Mouse (Mus musculus) thymus, postnatal 25 days (tissue): ENCODE results near the gene Snx17.
"Not testable (repeated sequence)": the region's sequence is repeated elsewhere in the genome, so short reads cannot be mapped to it uniquely, and the experiment has no call there.

ENCODE experiments used
- DNase-seq: peaks from one replicate; pipeline ENCODE4 v3.0.0; 2022

Gene Snx17

DNA sequence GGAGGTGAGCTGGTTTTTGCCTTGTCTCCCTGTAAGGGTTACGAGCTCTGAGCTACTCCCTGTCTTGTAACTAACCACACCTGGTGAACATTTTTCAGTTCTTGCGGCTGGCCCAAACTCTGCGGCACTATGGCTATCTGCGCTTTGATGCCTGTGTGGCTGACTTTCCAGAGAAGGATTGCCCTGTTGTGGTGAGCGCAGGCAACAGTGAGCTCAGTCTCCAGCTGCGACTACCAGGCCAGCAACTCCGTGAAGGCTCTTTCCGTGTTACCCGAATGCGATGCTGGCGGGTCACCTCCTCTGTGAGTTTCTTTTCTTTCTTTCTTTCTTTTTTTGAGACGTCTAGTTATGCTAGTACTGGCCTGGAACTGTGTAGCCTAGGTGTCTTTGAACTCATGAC, 4.0 kb downstream of the Snx17 start:
- no peak for DNase-seq

DNA sequence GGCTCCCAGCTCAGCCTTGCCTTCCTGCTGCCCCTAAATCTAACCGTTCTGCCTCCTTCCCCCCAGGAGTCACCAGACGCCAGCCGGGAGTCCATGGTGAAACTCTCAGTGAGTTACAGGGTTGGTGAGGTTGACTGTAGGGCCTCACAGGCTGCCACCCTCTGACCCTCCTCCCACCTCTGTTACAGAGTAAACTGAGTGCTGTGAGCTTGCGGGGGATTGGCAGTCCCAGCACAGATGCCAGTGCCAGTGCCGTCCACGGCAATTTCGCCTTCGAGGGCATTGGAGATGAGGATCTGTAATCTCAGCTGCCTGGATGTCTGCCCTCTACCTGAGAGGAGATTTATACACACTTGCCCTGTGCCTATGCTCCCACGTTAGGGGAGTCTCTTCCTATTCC, 5.1 kb downstream of the Snx17 start:
- DNase-seq: no peak

DNA sequence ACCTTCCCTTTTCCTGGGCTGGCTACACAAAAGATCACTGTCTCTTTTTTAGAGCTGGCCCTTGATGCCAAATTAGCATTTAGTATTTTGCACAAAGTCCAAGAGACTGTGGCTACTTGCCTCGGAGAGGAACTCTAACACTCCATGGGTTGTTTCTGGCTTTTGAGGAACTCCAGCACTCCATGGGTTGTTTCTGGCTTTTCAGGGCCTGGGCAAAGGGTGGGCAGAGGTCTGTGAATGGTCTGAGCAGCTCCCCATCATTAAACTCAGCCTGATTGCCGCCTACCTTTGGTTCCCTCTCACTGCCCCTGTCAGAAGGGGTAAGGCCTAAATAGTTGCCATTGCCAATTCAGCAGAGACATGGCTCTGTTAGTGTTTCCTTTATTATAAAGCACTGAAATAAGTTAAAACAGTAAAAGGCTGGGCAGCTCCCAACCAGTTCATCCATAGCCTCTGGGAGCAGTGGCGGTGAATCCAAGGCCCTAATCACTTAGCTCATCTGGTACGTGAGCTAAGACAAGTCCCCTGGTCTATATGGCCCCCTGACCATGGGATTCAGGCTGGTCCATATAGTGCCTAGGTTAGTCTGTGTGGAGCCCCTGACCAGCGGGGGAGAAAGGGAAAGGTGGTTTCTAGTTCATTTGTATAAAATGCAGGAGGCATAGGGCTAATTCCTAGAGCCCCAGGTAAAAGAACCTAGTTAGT, 5.7 kb downstream of the Snx17 start:
- no peak for DNase-seq

DNA sequence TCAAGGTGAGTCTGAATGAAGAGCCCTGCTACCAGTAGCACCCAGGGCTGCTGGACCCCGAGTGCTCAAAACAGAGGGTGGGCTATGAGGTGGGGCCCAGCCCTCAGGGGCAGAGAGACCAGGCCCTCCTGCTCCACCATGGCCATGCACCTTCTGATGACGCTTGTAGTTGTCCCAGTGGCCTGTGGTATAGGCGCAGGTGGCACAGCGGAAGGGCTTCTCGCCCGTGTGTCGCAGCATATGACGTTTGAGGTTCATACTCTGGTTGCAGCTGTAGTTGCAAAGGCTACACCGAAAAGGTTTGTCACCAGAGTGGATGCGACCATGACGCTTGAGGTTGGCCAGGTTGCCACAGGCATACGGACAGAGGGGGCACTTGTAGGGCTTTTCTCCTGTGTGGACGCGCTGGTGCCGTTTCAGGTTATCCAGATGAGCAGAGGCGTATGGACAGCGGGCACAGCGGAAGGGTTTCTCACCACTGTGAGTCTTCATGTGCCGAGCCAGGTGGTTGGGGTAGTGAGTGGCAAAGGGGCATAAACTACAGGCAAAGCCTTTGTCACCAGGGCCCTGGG, 6.4 kb downstream of the Snx17 start:
- DNase-seq: no peak

DNA sequence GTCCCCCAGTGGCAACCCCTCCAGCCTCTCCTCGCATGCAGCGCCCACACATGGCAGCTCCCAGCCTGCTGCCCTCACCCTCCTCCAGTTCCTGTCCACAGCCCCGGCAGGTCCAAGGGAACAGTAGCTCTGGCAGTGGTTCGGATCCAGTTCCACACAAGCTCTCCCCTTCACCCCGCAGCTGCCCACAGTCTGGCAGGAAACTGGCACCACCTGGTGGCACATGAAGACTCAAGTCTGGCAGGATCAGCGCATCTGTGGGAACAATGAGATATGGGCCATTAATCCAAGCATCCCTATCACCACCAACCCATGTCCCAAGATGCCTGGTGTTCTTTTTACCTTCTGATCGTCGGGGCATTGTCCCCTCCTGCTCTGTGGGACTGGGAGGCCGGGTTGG, 6.9 kb downstream of the Snx17 start:
- peak; percentile 27 for DNase-seq

DNA sequence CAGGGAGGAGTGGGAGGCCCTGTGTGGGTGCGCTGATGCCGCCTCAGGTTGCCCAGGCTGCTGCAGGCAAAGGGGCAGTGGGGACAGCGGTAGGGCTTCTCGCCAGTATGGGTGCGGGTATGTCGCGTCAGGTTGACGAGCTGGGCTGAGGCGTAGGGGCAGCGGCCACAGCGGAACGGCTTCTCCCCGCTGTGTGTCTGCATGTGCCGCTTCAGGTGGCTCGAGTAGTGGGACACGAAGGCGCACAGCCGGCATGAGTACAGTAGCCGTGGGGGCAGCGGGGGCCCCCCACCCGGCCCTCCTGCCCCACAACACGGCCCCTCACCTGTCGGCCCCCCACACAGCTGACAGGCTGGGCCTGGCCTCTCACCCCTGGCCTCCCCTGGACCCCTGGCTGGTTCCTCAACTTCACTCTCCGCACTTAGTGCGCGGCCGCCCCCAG, 7.3 kb downstream of the Snx17 start:
- DNase-seq: no peak

DNA sequence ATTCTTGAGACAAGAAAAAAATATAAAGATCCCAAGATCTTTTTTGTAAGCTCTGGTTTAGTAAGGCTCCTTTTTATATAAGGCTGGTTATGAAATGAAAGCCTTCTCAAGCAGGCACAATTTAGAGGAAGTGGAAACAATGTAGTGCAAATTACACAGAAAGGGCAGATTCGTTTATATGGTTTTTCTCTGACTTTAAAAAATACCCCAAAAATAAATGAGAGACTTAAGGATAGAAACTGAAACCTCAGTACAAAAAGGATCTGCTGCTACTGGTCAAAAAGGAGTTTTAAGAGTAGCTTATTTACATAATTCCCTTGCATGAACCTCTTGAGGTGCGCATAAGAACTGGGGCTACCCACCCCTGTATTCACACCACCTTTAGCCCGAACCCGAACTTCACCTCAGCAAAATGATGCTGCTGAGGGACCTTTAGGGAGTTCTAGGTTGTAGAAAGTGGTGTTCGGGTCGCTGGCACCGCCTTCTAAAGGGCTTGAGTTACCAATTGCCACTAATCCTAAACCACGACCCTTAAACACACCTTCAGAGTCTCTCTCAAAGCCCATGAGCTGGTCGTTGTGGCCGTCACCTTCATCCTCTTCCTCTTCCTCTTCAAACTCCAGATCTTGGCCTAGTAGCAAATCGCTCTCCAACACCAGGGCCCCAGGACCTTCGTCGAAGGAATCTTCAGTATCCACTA, 8.2 kb downstream of the Snx17 start:
- DNase-seq: no peak

DNA sequence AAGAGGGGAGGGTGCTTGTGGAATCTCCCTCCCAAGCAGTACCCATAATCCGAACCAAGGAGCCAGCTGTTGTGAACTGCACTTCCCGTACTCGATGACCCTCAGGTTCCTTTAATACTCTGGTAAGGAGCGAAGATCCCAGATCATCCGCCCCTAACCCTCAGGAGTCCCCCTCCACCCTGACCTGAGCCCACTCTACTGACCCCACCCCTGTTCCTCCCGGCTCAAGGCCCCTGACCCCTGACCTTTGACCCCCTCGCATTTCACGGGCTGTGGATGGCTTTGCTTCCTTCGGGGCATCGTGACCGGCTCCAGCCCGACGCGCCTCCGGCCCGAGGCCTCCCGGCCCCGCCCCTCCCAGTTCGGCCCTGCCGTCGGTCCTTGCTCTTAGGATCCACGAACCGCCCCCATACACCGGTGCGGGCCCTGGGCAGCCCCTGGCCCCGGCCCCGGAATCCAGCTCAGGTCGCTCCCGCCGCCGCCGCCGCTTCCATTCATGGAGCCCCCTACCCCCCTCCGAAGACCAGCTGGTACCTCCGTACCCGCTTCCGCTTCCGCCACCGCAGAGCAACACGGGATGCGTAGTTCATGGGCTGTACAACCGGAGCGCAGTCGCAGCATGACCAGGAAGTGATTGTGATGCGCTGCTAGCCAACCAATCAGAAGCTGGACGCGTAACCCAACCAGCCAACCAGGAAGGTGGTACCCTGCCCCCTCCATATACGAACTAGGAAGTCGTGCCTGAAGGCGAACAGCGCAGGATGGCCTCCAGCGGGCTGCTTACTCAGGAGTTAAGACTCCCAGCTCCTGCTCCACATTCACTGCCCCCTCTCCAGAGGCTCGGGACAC, 8.9 kb downstream of the Snx17 start, which contains the start of gene Zfp513:
Zfp513 (minus strand) TSS at position 562 of the 849 bp plus-strand sequence.
- DNase-seq: peak; percentile 93

DNA sequence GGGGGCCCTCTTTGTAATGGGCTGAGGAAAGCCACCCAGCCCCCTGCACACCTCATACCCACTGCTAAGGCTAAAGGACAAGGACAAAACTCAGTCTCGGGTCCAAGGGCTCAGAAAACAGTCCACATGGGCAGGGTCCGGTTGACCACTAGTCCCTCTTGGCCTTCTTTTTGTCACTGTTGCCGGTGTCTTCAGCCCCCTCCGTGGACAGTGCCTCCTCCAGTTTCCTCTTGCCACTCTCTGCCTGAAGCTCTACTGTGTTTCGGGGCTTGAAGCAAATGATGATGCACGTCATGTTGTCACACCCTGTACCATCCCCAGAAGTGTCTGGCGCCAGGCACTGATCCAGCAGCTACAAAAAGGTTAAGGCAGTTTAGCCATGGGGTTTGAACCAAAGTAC, 9.9 kb downstream of the Snx17 start:
- DNase-seq: no peak

DNA sequence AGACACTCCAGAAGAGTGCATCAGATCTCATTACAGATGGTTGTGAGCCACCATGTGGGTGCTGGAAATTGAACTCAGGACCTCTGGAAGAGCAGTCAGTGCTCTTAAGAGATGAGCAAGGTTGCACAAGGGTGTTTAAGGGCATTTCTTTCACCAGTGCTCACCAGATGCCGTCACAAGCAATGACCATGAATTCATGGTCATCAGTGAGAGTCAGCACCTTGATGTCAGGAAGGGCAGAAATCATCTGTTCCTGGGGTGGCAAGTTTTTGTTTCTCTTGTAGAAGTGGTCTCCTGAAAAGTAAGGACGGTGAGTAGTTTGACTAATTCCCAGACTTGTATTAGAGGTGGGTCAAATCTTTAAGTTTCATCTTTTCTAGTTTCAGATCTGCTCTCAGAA, 10.8 kb downstream of the Snx17 start:
- DNase-seq: no peak

DNA sequence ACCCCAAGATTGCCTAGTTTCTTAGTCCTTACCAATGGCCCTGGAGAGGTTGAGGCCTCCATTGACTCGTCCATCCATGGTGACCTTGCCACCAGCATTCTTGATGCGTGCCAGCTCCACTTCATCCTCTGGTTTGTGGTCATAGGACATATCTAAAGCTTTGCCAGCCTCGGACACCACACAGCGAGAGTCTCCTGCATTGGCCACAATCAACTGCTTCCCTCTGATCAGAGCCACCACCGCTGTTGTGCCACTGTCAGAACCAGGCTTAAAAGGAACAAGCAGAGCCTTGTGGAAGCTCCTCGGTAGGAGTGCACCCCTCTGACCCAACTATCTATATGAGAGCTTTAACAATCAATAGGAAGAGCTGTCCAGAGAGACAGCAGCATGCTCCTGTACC, 11.4 kb downstream of the Snx17 start:
- DNase-seq: no peak

DNA sequence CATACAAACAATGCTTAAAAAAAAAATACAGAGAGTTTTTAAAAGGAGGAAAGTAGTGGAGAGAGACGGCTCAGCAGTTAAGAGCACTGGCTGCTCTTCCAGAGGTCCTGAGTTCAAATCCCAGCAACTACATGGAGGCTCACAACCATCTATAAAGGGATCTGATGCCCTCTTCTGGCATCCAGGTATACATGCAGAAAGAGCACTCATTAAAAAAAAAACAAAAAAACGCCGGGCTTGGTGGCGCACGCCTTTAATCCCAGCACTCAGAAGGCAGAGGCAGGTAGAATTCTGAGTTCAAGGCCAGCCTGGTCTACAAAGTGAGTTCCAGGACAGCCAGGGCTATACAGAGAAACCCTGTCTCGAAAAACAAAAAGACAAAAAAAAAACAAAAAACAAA, 23.5 kb downstream of the Snx17 start:
- DNase-seq: not testable (repeated sequence)

DNA sequence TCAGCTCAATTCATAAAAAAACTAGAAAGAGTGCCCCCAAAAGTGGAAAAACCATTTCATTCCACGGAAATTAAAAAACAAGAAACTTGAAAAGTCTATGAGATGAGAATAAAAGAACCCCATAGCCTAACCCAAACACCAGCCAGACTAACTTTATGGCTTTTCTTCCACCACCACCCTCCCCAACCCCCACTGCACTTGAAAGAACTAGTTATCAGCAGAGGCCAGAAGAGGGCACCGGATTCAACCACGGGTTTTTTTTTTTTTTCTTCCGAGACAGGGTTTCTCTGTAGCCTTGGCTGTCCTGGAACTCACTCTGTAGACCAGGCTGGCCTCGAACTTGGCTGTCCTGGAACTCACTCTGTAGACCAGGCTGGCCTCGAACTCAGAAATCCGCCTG, 25.3 kb downstream of the Snx17 start:
- DNase-seq: no peak

DNA sequence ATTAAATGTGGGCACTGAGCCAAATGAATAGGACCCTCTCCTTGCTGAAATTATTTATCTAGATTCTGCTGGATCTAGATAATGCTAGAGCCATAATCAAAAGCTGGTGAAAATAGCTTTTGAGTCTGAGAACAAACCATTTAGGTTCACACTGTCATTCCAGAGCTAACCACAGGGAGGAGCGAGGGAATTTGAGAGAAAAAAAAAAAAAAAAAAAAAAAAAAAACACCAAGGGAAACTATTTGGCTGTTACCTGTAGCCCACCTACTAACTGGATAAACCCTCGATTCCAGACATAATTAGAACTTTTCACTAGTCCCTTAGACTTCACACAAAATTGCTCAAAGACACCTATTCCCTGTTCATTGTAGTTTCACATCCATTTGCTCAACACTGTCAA, 26.0 kb downstream of the Snx17 start:
- DNase-seq: no peak

DNA sequence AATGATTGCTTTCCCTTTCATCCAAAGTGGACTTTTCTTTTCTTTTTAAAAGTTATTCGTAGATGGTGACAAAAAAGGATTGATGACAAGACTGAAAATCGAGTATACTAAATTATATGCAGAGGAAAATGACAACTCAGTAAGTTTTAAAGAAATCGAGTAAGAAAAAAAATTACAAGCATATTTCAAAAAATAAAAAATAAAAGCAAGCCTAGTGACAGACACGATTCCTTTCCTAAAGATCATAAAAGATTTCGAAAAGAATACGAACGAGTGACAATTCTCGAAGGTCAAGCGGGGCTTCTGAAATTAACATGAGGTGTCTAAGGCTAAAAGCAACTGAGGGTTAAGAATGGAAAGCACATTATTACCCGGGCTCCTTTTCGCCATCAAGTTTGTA, 26.4 kb downstream of the Snx17 start:
- no peak for DNase-seq

DNA sequence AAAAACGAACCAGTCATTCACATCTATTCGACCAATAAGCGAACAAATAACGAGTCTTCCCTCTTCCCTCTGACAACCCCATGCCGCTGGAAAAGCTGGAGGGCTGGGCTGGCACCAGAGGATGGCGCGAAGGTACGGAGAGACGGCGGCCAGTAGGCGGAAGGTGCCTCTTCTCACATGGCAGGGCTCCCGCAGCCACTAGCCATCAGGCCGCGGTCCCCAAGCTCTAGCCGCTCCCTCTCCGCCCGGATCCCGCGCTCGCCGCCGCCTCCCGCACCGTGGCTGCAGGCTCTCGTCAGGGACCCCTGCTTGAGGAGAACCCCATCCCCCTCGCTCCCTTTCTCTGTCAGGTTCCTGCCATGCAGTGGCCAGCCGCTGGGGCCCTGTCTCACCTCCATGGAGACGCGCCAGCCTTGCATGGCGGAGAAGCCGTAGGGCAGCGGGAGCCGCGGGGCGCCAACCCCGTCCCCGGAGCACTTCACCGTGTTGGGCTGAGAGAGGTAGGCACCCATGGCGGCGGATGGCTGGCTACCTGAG, 27.0 kb downstream of the Snx17 start:
- no peak for DNase-seq

DNA sequence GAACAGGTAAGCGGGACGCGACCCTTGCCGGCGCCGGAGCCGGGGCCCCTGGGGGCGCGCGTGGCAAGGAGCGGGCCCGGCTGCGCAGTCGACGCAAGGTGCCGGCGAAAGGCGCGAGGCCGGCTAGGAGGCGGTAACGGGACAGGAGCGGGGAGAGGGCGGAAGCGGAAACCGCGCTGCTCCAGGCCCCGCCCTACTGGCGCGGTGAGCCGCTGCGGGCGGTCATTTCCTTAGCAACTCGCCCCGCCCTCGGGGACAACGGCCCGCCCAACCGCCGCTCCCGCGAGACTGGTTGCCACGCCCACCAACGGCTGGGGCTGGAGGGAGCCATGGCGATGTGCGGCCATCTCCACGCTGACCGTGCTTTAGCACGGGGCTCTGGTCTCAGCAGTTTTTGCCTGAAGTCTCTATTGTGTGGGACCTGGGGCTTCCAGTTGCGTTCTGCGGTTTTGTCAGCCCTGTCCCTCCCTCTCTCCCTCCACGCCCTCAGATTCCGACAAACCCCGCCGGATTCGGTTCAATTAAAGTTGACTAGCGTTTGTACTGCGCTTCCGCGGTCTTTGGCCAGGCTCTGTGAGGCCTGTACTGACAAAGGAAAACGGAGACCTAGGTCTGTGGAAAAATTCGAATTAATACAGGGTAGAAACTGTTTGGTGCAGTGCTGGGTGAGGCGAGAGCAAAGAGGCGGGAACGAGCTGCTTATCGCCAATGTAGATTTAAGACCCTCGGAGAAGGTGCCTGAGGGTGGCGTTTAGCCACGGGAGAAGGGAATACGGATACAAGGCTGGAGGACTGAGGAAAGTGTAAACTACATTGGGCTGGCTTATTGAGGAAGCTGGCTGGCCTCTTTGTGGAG, 27.6 kb downstream of the Snx17 start, which contains the start of gene Ppm1g:
Ppm1g (minus strand) TSS at position 240 of the 856 bp plus-strand sequence.
- DNase-seq: peak; percentile 98

DNA sequence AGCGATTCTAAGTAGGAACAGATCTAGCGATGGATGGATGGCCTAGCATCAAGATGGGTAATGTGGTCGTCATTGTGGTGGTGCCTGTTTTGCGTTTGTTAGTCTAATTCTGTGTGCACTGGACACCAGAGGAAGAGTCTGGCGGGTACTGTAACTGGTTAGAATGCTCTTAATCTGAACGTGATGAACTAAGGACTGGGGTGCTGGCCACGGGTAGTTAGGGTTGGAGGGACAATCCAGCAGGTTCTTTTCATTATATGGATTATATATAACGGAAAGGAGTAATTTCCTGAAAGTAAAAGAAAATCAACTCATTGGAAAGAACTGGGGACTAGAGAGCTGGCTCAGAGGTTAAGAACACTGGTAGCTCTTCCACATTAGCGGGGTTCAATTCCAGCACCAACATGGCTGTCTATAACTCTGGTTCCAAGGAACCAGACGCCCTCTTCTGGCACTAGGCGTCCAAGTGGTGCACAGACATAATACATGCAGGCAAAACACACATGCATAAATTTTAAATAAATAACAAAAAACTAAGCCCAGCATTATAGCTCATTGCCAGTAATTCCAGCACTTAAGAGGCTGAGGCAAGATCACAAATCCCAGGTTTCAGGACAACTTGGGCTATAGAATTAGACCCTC, 28.4 kb downstream of the Snx17 start:
- peak; percentile 47 for DNase-seq

DNA sequence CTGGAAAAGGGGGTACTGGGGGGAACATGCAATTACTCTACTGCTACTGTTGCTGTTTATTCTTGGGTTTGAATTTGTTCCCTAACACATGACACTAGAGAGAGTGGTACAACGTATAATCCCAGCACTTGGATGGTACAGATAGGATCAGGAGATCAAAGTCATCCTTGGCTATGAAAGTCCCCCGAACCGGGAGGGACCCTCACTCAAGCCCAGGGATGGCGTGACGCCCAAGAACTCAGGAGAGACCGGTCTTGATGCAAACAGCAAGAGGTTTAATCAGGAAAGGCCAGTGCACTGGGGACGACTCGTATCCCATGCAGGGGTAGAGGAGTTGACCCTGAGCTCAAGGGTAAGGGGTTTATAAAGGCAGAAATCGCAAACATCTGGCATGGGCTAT, 29.7 kb downstream of the Snx17 start:
- DNase-seq: no peak

DNA sequence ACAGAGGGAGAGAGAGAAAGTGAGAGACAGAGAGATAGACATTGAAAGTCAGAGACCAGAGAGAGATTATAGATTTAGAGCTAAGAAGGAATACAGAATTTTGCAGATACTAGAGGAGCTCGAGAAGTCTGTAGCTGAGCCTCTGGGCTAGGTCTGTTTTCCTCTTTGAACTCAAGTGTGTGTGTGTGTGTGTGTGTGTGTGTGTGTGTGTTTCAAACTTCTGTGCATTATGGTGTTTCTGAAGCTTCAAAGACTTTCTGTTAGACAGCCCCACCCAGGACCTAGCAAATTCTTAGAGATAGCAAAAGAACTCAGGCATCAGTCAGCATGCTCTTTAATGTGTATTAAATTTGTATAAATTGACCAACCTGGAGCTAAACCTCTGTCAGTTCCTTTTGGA, 33.6 kb downstream of the Snx17 start:
- DNase-seq: no peak
